Mouse (Mus musculus) activated CD4-positive, CD25-positive, alpha-beta regulatory T cell, adult 9 weeks (primary cell): ENCODE data around the gene Ctnnd1. TPM values are rescaled to one million over a fixed set of nuclear protein-coding genes. Genes with fewer than 3 reads are reported as not detected.

Experiments
- polyA plus RNA-seq: library from polyadenylated mRNA; unstranded; fragments of 100-300 nt; shearing (Covaris generic); gene quantifications from one replicate; pipeline ENCODE4 v1.2.1, GENCODE M21; 2017

The Ctnnd1 gene
- 2.9 TPM for polyA plus RNA-seq

GRCm38 (mm10) chr2:84650464-84651195, at the start of gene Ctnnd1:
Ctnnd1 (minus strand) TSS chr2:84650765.

GRCm38 (mm10) chr2:84679016-84679415, 28.5 kb upstream of the Ctnnd1 start, which contains the start of gene Tmx2:
Tmx2 (minus strand) TSS chr2:84679140.

GRCm38 (mm10) chr2:84677968-84678880, 27.7 kb upstream of the Ctnnd1 start, which contains the start of the genes Gm28635 and Med19:
Gm28635 (minus strand) TSS chr2:84678041.
Med19 (plus strand) TSS chr2:84678402.

GRCm38 (mm10) chr2:84670569-84670933, 20.0 kb upstream of the Ctnnd1 start, which contains the start of gene Selenoh:
Selenoh (minus strand) TSS chr2:84670770.

GRCm38 (mm10) chr2:84658806-84659205, 8.2 kb upstream of the Ctnnd1 start, which contains the start of gene Btbd18:
Btbd18 (plus strand) TSS chr2:84659079.

Other genes with a start within 250 kb of the Ctnnd1 start
- gene Calcrl, start 225.4 kb downstream of the Ctnnd1 start, polyA plus RNA-seq = 31.9 TPM
- 11.0 TPM for gene Tfpi, start 174.0 kb downstream of the Ctnnd1 start, polyA plus RNA-seq
- gene Btbd18, start 8.3 kb upstream of the Ctnnd1 start, polyA plus RNA-seq = 0.12 TPM
- gene Selenoh, start 20.0 kb upstream of the Ctnnd1 start, polyA plus RNA-seq = 89.0 TPM
- not detected for gene Gm28635, start 27.3 kb upstream of the Ctnnd1 start, polyA plus RNA-seq
- gene Med19, start 27.6 kb upstream of the Ctnnd1 start, polyA plus RNA-seq = 41.4 TPM
- gene Tmx2, start 28.4 kb upstream of the Ctnnd1 start, polyA plus RNA-seq = 108 TPM
- gene Zdhhc5, start 64.4 kb upstream of the Ctnnd1 start, polyA plus RNA-seq = 23.4 TPM
- 62.7 TPM for gene Clp1, start 76.6 kb upstream of the Ctnnd1 start, polyA plus RNA-seq
- 2.3 TPM for gene Ypel4, start 83.3 kb upstream of the Ctnnd1 start, polyA plus RNA-seq
- not detected for gene Gm19426, start 92.9 kb upstream of the Ctnnd1 start, polyA plus RNA-seq
- gene Serping1, start 124.7 kb upstream of the Ctnnd1 start, polyA plus RNA-seq = not detected
- 77.5 TPM for gene Ube2l6, start 148.1 kb upstream of the Ctnnd1 start, polyA plus RNA-seq
- not detected for gene Smtnl1, start 171.9 kb upstream of the Ctnnd1 start, polyA plus RNA-seq
- gene Timm10, start 176.2 kb upstream of the Ctnnd1 start, polyA plus RNA-seq = 34.2 TPM
- 12.3 TPM for gene Slc43a1, start 188.1 kb upstream of the Ctnnd1 start, polyA plus RNA-seq
- gene Rtn4rl2, start 235.9 kb upstream of the Ctnnd1 start, polyA plus RNA-seq = not detected